Mouse (Mus musculus): ENCODE results near the gene Fancc.

GRCm38 (mm10) chr13:63293647-63294046 is 203.4 kb downstream of the Fancc start:
- TF ChIP-seq POLR2A (IDR thresholded peaks at IDR 0.05; ENCODE audit: low read depth, low read length) (no peak), CTCF (conservative IDR thresholded peaks at IDR 0.05; ENCODE audit: insufficient read depth, insufficient read length, low read depth, low read length) (no peak)

All from kidney, adult 2 months (tissue).